Mouse (Mus musculus): ENCODE measurements at regions not wholly inside any gene's neighbourhood (a gene's known extent, or its start where the extent isn't known, plus 50 kb on each side); places are given as distances from the start of the nearest gene placed in this dataset.
"Not testable (repeated sequence)": the region's sequence is repeated elsewhere in the genome, so short reads cannot be mapped to it uniquely, and the experiment has no call there.

- 1% methylated on average over 14 of the region's 14 CpGs for WGBS
- not testable (repeated sequence) for H3K4me1 ChIP-seq (replicated peaks)
- ATAC-seq (ENCODE audit: insufficient number of reproducible peaks, low FRiP score) = peak; percentile 76
Measured at GRCm38 (mm10) chr10:86636953-86637376, 68.3 kb downstream of the Hsp90b1 start.

GRCm38 (mm10) chr10:86636515-86636914 is 68.8 kb downstream of the Hsp90b1 start:
- Histone ChIP-seq H3K4me2 (peak overlapping the region; percentile 72), H3K9ac (peak overlapping the region; percentile 58; the same call in 1 of the 2 replicates), H3K4me3 (peak overlapping the region; percentile 45)
- H3K27ac ChIP-seq (ENCODE audit: poor library complexity, severe bottlenecking); H3K27me3 ChIP-seq (replicated peaks); H3K36me3 ChIP-seq; H3K4me1 ChIP-seq (replicated peaks); H3K9me3 ChIP-seq (replicated peaks); ATAC-seq (ENCODE audit: insufficient number of reproducible peaks, low FRiP score): not testable (repeated sequence)
- WGBS = 24% methylated on average over 6 of the region's 6 CpGs

More at GRCm38 (mm10) chr10:86636953-86637376, 68.3 kb downstream of the Hsp90b1 start:
- Histone ChIP-seq H3K4me3 (peak overlapping the region; percentile 45), H3K4me2 (peak overlapping the region; percentile 72), H3K9ac (peak overlapping the region; percentile 58)
- not testable (repeated sequence) for H3K9me3 ChIP-seq (replicated peaks); H3K27ac ChIP-seq (ENCODE audit: poor library complexity, severe bottlenecking); H3K36me3 ChIP-seq; H3K27me3 ChIP-seq (replicated peaks)

GRCm38 (mm10) chr10:86626734-86627133 is 78.6 kb downstream of the Hsp90b1 start:
- not testable (repeated sequence) for ATAC-seq (ENCODE audit: insufficient number of reproducible peaks, low FRiP score); H3K4me1 ChIP-seq (replicated peaks); H3K36me3 ChIP-seq; H3K9me3 ChIP-seq (replicated peaks); H3K4me2 ChIP-seq; H3K27ac ChIP-seq (ENCODE audit: poor library complexity, severe bottlenecking); H3K27me3 ChIP-seq (replicated peaks); H3K4me3 ChIP-seq; H3K9ac ChIP-seq

- not testable (repeated sequence) for H3K9me3 ChIP-seq (replicated peaks); H3K36me3 ChIP-seq; H3K9ac ChIP-seq; H3K4me2 ChIP-seq; H3K27ac ChIP-seq (ENCODE audit: poor library complexity, severe bottlenecking); H3K27me3 ChIP-seq (replicated peaks); H3K4me1 ChIP-seq (replicated peaks); ATAC-seq (ENCODE audit: insufficient number of reproducible peaks, low FRiP score); H3K4me3 ChIP-seq
- 76% methylated on average over 6 of the region's 6 CpGs for WGBS
Measured at GRCm38 (mm10) chr10:86617958-86618664, 87.2 kb downstream of the Hsp90b1 start.

GRCm38 (mm10) chr10:86612341-86612740 is 93.0 kb downstream of the Hsp90b1 start:
- H3K4me2 ChIP-seq; H3K4me3 ChIP-seq; H3K9me3 ChIP-seq (replicated peaks); H3K4me1 ChIP-seq (replicated peaks); H3K27me3 ChIP-seq (replicated peaks); H3K9ac ChIP-seq; H3K27ac ChIP-seq (ENCODE audit: poor library complexity, severe bottlenecking); ATAC-seq (ENCODE audit: insufficient number of reproducible peaks, low FRiP score); H3K36me3 ChIP-seq: not testable (repeated sequence)
- 36% methylated on average over 1 of the region's 1 CpGs for WGBS

- ATAC-seq (ENCODE audit: insufficient number of reproducible peaks, low FRiP score); H3K4me3 ChIP-seq: not testable (repeated sequence)
- 48% methylated on average over 2 of the region's 2 CpGs for WGBS
Measured at GRCm38 (mm10) chr10:86610027-86610426, 95.3 kb downstream of the Hsp90b1 start.

GRCm38 (mm10) chr10:86600843-86601242 is 102.1 kb upstream of the Syn3 start:
- not testable (repeated sequence) for H3K9ac ChIP-seq
- WGBS = 45% methylated on average over 7 of the region's 7 CpGs

More at GRCm38 (mm10) chr10:86610027-86610426, 95.3 kb downstream of the Hsp90b1 start:
- not testable (repeated sequence) for H3K27me3 ChIP-seq (replicated peaks); H3K9me3 ChIP-seq (replicated peaks); H3K4me1 ChIP-seq (replicated peaks); H3K27ac ChIP-seq (ENCODE audit: poor library complexity, severe bottlenecking); H3K36me3 ChIP-seq; H3K9ac ChIP-seq; H3K4me2 ChIP-seq

GRCm38 (mm10) chr10:86599991-86600390 is 101.3 kb upstream of the Syn3 start:
- H3K27ac ChIP-seq (ENCODE audit: poor library complexity, severe bottlenecking); H3K4me2 ChIP-seq; H3K9ac ChIP-seq; H3K27me3 ChIP-seq (replicated peaks); H3K9me3 ChIP-seq (replicated peaks); H3K36me3 ChIP-seq; H3K4me3 ChIP-seq; ATAC-seq (ENCODE audit: insufficient number of reproducible peaks, low FRiP score); H3K4me1 ChIP-seq (replicated peaks): not testable (repeated sequence)
- WGBS = 88% methylated on average over 7 of the region's 7 CpGs

More at GRCm38 (mm10) chr10:86600843-86601242, 102.1 kb upstream of the Syn3 start:
- not testable (repeated sequence) for H3K4me2 ChIP-seq; H3K4me3 ChIP-seq; H3K4me1 ChIP-seq (replicated peaks); H3K27ac ChIP-seq (ENCODE audit: poor library complexity, severe bottlenecking); H3K27me3 ChIP-seq (replicated peaks); H3K36me3 ChIP-seq; ATAC-seq (ENCODE audit: insufficient number of reproducible peaks, low FRiP score); H3K9me3 ChIP-seq (replicated peaks)

- ATAC-seq (ENCODE audit: insufficient number of reproducible peaks, low FRiP score) = not testable (repeated sequence)
- 71% methylated on average over 2 of the region's 2 CpGs for WGBS
Measured at GRCm38 (mm10) chr10:86590211-86590610, 91.5 kb upstream of the Syn3 start.

GRCm38 (mm10) chr10:86566875-86567274 is 68.2 kb upstream of the Syn3 start:
- H3K4me2 ChIP-seq; H3K9me3 ChIP-seq (replicated peaks); ATAC-seq (ENCODE audit: insufficient number of reproducible peaks, low FRiP score); H3K4me1 ChIP-seq (replicated peaks); H3K27ac ChIP-seq (ENCODE audit: poor library complexity, severe bottlenecking); H3K36me3 ChIP-seq; H3K27me3 ChIP-seq (replicated peaks); H3K9ac ChIP-seq; H3K4me3 ChIP-seq: not testable (repeated sequence)
- 60% methylated on average over 2 of the region's 2 CpGs for WGBS

More at GRCm38 (mm10) chr10:86590211-86590610, 91.5 kb upstream of the Syn3 start:
- H3K9ac ChIP-seq; H3K36me3 ChIP-seq; H3K4me3 ChIP-seq; H3K4me2 ChIP-seq; H3K4me1 ChIP-seq (replicated peaks); H3K9me3 ChIP-seq (replicated peaks); H3K27me3 ChIP-seq (replicated peaks); H3K27ac ChIP-seq (ENCODE audit: poor library complexity, severe bottlenecking): not testable (repeated sequence)

- ATAC-seq (ENCODE audit: insufficient number of reproducible peaks, low FRiP score) = no peak
- H3K4me3 ChIP-seq = no peak overlapping the region
- no peaks in the 10 kb centered on the region for H3K36me3 ChIP-seq
- H3K4me1 ChIP-seq (replicated peaks) = no peaks in the 10 kb centered on the region
- WGBS = 53% methylated on average over 8 of the region's 8 CpGs
- H3K27ac ChIP-seq (ENCODE audit: poor library complexity, severe bottlenecking) = no peak overlapping the region
- no peak overlapping the region for H3K9ac ChIP-seq
- no peaks in the 10 kb centered on the region for H3K9me3 ChIP-seq (replicated peaks)
- H3K4me2 ChIP-seq = no peak overlapping the region
- no peaks in the 10 kb centered on the region for H3K27me3 ChIP-seq (replicated peaks)
Measured at GRCm38 (mm10) chr10:86555843-86556242, 57.1 kb upstream of the Syn3 start.
